Mouse (Mus musculus): ENCODE measurements around the gene Acbd5.

The Acbd5 gene

GRCm38 (mm10) chr2:23067552-23068369 lies at the start of gene Acbd5:
Acbd5 (plus strand) TSS chr2:23068167.
- in situ Hi-C loops (cut with MboI, MseI): no loop called here

- in situ Hi-C loops (cut with MboI, MseI): no loop called here
These were observed 48.8 kb upstream of the Acbd5 start for GRCm38 (mm10) chr2:23019170-23019569.

- in situ Hi-C loops (cut with MboI, MseI): no loop called here
These were observed 46.6 kb upstream of the Acbd5 start for GRCm38 (mm10) chr2:23021320-23021719.

- in situ Hi-C loops (cut with MboI, MseI): no loop called here
These were observed 46.2 kb upstream of the Acbd5 start for GRCm38 (mm10) chr2:23021721-23022120.

GRCm38 (mm10) chr2:23023023-23023422 lies 44.9 kb upstream of the Acbd5 start:
- in situ Hi-C loops (cut with MboI, MseI): no loop called here

- in situ Hi-C loops (cut with MboI, MseI): no loop called here
These were observed 44.2 kb upstream of the Acbd5 start for GRCm38 (mm10) chr2:23023714-23024282.

- in situ Hi-C loops (cut with MboI, MseI): no loop called here
These were observed 41.6 kb upstream of the Acbd5 start for GRCm38 (mm10) chr2:23026379-23026778.

GRCm38 (mm10) chr2:23028826-23029225 lies 39.1 kb upstream of the Acbd5 start:
- in situ Hi-C loops (cut with MboI, MseI): no loop called here

- in situ Hi-C loops (cut with MboI, MseI): no loop called here
These were observed 37.3 kb upstream of the Acbd5 start for GRCm38 (mm10) chr2:23030631-23031030.

GRCm38 (mm10) chr2:23034692-23035435 lies 33.1 kb upstream of the Acbd5 start:
- in situ Hi-C loops (cut with MboI, MseI): no loop called here

- in situ Hi-C loops (cut with MboI, MseI): no loop called here
These were observed 32.5 kb upstream of the Acbd5 start for GRCm38 (mm10) chr2:23035467-23035866.

GRCm38 (mm10) chr2:23039082-23040000 lies 28.6 kb upstream of the Acbd5 start:
- in situ Hi-C loops (cut with MboI, MseI): no loop called here

GRCm38 (mm10) chr2:23040001-23040646 lies 27.8 kb upstream of the Acbd5 start, which contains the start of gene Abi1:
Abi1 (minus strand) TSS chr2:23040241.
- in situ Hi-C loops (cut with MboI, MseI): loop anchor here (10.0 kb wide), 1 partner anchor 425 kb away; no protein-coding TSS in a partner anchor

- in situ Hi-C loops (cut with MboI, MseI): loop anchor here (10.0 kb wide), 1 partner anchor 426 kb away; no protein-coding TSS in a partner anchor
These were observed 27.3 kb upstream of the Acbd5 start for GRCm38 (mm10) chr2:23040690-23041089.

- in situ Hi-C loops (cut with MboI, MseI): loop anchor here (10.0 kb wide), 1 partner anchor 427 kb away; no protein-coding TSS in a partner anchor
These were observed 26.5 kb upstream of the Acbd5 start for GRCm38 (mm10) chr2:23041457-23041856.

- in situ Hi-C loops (cut with MboI, MseI): loop anchor here (10.0 kb wide), 1 partner anchor 427 kb away; no protein-coding TSS in a partner anchor
These were observed 25.8 kb upstream of the Acbd5 start for GRCm38 (mm10) chr2:23042189-23042588.

GRCm38 (mm10) chr2:23045703-23046102 lies 22.3 kb upstream of the Acbd5 start:
- in situ Hi-C loops (cut with MboI, MseI): loop anchor here (10.0 kb wide), 1 partner anchor 431 kb away; no protein-coding TSS in a partner anchor

- in situ Hi-C loops (cut with MboI, MseI): loop anchor here (10.0 kb wide), 1 partner anchor 433 kb away; no protein-coding TSS in a partner anchor
These were observed 20.0 kb upstream of the Acbd5 start for GRCm38 (mm10) chr2:23048006-23048405.

GRCm38 (mm10) chr2:23051890-23052289 lies 16.1 kb upstream of the Acbd5 start:
- in situ Hi-C loops (cut with MboI, MseI): no loop called here

- in situ Hi-C loops (cut with MboI, MseI): no loop called here
These were observed 15.4 kb upstream of the Acbd5 start for GRCm38 (mm10) chr2:23052523-23052922.

Data from T-helper 2 cell (primary cell).